Mouse (Mus musculus) forelimb bud, embryonic 11.5 days (tissue): ENCODE data around the gene Sntg2.

Source experiments
- DNase-seq: peaks from one replicate; pipeline ENCODE4 v3.0.0-alpha.2; 2012; ENCODE audit warnings: low read depth, low spot score

Sntg2 gene

DNA sequence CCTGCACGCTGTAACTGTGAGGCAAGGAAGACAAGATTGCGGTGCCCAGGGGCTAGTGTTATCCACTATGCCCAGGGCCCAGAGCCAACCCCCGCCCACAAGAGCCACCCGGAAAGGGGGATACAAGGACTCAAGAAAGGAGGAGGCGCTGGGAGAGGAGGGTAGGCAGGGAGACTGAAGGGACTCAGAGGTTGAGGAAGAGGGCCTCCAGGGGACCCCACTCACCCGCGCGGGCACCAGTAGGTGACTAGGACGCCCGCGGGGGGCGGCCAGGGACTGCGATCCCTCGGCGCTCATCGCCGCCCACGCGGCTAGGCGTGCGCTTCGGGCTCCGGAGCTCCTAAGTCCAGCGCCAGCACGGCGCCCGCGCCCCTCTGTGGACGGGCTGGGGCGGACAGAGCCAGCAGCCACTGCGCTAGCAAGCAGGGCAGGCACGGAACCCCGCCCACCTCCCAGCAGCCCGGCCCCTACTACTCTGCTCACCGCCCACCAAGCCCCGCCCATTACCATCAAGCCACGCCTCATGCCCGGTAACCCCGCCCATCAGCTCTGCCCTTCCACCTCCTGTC, at the start of gene Sntg2:
Gene Sntg2 (minus strand): TSS at position 443 of the 569 bp plus-strand sequence.
- peak; percentile 74 for DNase-seq

DNA sequence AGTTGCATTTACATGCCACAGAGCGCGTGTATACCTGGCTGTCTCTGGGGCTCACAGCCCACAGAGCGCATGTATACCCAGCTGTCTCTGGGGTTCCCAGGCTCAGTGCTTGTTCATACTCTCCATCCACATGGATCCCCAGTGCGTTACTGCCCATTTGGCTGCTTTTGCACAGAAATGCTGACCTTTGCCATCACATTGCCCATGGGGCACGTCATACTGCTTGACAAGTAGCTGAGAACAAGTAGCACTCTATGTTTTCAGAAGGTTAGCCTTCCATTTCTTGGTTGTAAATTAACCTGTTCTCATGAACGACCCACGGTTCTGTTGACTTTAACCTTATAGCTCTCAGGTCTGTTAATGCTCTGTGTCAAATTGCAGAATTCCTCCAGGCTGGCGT, 43.4 kb upstream of the Sntg2 start:
- DNase-seq, result no peak

DNA sequence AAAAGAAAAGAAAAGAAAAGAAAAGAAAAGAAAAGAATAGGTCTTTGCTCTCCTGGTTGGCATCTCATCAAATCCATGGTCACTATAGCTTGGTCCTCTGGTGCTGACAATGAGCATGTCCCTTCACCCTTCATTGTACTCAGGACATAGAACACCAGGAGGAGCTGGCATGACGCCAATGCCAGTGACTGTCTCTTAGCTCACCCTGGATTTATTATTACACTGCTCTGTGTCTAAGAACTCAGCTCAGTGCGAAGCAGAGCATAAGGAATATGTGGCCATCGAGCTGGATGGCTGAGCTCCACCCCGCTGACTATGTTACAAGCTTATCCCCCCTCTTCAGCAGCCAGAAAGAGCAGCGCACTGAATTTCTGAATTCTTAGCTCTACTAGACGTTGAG, 42.8 kb upstream of the Sntg2 start:
- no peak for DNase-seq

DNA sequence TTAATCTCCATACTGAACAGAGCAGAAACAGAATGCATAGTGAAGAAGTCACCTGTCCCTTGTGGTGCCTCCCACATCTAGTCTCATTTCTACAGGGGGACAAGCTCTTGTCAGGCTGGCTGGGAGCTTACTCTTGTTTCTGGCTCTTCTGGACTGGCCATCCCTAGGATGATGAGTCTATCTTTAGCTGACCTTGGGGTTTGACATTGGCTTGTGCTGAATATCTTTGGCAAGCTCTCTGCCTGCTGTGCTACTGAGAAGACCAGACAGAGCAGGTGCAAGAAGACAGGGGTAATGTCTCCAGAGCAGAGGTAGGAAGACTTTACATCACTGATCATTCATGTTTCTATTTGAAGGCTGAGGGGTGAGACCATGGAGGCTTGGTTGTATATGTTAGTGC, 29.5 kb upstream of the Sntg2 start:
- no peak for DNase-seq

DNA sequence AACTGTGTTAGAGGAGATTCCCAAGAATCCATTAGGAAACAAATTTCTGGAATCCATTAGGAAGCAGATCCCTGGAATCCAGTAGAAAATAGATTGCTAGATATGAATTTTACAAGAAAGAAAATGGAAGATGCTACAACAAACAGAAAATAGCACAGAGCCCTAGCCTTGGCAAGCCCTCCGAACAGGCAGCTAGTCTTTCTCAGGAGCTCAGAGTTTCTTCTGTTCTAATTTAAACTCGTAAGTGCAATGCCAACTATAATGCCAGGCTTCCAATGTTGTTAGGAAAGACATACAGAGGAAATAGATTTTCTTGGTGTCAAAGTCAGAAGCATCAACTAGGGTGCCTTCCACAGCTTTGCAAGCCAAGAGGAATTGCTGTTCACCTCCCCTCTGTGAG, 27.4 kb upstream of the Sntg2 start:
- no peak for DNase-seq

DNA sequence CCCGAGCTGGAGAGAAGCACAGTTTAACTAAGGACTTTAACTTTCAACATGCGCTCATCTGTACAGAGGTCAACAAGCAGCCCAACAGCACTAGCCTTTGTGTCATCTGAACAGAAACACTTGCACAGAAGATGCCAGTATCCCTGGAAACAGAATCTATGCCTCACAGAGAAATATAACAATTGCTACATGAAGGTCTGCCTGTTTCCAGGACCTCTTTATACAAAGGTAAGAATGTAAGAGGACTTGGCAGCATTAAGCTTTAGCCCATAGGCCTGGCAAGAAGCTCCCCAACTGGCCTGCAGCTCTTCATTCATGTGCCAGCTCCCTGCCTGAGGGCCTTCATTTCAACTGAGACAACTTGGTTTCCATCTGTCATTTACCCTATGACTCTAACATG, 26.9 kb upstream of the Sntg2 start:
- no peak for DNase-seq

DNA sequence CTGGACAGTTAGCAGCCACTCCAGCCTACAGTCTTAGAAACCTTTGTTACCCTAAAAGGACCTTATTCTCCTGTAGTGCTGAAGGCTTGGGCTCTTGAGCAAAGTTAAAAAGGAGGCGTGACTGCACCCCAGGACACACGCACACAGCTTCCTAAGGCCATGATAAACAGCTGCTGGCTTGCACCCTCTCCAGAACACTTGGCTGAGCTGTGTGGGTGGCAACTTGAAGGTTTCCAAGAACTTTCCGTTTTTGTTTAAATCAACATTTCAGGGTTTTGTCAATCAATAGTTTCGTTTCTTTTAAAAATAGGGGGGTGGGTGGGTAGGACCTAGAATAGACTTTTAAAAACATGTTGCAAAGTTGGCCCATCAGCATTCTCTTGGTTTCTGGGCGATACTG, 882 bp downstream of the Sntg2 start:
- no peak for DNase-seq

DNA sequence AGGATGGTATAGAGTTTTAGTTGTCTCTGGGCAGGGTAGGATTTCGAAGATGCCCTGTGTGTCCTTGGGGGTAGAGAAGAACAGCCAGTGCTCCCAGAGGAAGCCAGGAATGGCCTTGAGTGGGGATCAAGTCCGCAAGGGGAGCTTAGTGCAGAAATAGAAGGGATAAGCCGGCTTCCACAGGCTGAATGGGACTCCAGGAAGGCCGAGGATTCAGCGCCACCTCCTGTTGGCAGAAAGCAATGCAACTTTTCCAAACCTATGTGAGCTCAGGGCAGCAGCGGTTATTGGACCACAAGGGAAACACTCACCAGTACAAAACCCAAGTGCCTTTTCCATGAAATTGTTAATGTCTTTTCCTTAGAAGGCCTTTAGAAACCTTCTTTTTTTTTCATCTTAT, 3.4 kb downstream of the Sntg2 start:
- DNase-seq, result peak; percentile 76

DNA sequence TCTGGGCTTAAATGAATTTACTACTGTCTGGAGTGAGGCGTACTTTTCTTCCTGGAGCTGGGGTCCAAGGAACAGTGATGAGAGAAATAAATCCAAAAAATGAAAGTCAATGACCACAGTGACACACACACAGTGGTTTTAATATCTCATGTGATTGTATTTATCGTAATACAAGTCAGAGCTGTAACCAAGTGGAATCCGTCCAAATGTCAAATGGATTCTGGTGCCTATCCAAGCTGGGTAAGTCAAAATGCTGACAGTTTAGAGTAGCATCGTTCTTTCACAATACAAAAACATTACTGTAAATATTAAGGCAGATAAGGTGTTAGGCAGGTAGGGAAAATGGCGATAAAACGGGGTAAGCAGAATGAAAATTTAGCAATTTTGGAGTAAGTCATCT, 4.0 kb downstream of the Sntg2 start:
- no peak for DNase-seq

DNA sequence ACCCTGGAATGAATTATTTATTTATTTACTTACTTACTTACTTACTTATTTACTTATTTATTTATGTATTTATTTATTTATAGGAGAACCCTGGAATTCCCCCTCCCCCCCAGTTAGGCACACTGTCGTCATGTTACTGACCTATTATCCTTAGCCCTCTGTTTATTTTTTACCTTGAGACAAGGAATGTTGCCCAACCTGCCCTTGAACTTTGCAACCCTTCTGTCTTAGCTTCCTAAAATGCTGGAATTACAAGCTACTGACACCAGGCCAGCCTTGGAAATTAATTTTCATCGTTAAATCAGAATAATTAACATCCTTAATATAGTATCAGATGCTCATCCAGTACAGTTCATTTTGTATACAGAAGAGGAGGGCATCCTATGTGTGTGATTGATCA, 10.9 kb downstream of the Sntg2 start:
- no peak for DNase-seq

DNA sequence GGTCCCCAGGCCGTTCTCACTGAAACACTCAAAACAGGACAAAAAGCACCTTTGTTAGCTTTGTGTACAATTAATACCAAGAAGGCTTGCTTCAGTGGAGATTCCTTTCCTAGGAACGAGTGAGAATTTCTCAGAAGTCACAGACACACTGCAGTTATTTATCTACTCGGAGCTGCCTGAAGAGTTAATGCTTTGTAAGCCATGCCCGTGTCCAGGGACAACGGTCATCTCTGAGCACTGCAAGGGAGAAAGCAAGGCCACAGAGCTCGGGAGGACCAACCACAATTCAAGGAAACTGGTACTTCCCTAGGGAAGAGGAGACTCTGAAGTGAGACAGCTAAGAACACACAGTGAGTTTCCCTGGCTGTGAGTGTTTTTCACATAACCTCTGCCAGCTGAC, 15.5 kb downstream of the Sntg2 start:
- no peak for DNase-seq

DNA sequence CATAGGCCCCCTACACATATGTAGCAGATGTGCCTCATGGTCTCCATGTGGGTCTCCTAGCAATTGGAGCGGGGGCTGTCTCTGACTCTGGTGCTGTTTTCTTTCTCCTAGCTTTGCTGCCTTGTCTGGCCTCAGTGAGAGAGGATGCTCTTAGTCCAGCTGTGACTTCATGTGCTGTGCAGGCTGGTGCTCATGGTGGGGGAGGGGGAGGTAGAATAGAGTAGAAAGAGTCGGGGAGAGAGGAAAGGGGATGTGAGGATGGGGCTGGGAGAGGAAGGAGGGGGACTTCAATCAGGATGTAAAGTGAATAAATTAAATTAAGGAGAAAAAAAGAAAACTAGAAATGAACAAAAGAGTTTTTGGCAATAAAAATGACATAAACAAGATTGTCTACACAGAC, 20.8 kb downstream of the Sntg2 start:
- no peak for DNase-seq

DNA sequence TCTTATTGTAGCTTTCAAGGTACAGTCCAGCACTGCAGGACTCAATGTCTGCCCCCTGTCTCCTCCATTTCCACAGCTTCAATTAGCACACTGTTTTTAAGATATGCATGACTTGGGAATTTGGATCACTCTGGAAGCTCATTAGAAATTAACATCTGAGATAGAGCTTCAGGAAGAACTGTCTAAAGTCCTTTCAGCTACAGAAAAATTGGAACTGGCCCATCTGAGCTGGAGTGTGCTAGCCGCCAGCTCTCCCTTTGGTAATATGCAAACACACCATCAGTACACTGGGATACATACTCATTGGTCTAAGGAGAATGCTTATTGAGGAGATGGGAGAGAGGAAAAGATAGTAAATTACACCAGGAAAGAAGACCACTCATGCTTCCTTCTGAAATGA, 25.1 kb downstream of the Sntg2 start:
- no peak for DNase-seq

DNA sequence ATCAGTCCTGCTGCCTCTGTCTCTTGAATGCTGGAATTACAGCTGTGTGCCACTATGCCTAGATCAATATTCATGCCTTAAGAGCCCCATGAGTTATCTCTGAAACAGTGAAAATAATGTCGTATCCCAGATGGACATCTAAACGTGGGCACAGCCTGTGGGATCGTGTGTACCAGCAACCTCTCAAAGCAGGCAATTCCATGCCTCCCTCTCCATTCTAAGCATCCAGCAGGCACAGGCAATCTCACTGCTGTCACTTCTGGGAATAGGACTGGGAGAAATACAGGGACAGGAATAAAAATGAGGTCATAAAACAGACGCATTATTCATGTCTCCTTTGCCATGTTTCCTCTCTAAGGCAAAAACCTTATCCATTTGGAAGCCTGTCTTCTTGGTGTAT, 25.9 kb downstream of the Sntg2 start:
- no peak for DNase-seq

DNA sequence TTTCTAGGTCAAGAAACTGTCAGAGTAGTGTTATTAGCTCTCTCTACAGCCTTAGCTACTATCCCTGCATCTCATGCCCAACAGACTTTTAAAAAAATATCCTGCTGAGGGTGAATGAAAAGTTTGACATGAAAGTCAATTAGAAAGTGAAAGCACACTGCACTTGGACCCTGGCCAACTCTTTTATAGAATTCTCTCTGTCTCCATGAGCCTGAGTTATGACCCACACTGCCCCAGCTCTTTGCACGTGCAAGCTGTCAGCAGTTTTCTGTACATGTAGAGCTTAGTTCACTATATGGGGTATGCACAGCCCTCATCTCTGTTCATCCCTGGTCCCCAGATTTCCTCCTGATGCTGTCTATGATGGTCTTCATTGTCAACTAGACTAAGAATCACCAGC, 28.4 kb downstream of the Sntg2 start:
- DNase-seq, result peak; percentile 34

DNA sequence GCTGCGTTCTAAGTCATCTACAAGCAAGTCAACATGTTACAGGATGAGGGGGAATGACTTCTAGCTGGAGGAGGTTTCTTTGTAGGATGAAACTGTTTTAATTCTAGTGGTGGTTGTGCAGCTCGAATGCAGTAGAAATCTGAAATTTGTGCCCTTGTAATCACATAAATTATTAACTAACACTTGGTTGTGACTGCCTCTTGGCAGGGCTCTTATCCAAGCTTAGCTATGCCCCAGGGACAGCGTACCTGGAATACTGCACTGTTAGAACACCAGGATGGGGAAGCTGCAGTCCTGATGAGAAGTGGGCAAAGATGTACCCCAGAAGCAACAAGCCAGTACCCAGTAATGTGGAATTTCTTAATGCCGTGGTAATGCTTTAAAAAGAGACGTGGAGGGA, 36.9 kb downstream of the Sntg2 start:
- no peak for DNase-seq

DNA sequence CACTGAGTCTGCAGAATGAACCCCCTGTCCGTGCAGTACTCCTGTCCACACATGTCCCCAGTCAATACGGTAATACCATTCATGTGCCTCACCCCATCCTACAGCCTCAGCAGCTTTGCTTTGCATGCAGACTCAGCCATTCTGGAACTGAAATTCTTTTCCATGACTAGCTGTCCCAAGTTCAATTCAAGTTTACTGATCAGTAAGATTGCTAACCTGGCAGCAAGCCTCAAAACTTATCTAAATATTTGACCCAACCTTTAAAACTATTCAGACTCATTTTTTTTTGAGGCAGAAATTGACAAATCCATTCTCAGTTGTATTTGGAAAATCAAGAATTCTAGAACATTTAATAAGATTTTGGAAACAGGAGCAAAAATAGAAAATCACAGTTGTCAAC, 38.7 kb downstream of the Sntg2 start:
- no peak for DNase-seq

DNA sequence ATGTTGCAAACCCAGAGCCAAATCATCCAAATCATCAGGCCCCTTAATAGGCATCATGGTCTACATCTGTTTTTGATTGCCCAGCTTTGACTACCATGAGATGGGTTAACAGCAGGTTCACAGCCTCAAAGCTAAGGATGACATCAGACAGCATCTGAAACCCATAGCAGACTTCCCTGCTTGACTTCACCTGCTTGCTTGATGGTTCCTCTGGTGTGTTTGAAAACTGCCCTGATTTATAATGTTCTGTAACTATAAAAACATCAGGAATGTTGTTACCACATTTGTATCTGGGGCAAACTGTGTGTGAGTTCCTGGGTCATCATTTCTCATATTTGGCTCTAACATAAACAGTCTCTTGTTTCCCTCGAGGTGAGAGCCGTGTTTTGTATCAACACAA, 55.2 kb downstream of the Sntg2 start:
- peak; percentile 69 for DNase-seq

DNA sequence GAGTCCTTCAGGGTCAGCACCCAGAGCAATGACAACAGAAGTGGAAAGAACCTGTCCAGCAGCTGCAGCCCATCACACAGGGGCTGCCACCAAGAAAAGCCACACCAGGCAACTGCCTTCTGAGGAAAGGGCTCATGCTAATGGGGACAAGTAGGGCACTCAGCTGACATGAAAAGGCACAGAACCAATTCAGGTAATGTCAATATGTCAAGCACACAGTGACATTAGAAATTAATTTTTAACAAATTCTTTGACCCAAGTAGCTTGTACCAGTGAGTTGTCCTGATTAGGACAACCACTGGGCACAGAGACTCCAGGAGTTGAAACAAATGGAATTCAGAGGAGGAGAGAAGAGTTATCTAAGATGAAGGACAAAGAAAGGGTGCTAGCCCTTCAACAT, 60.2 kb downstream of the Sntg2 start:
- DNase-seq, result no peak

DNA sequence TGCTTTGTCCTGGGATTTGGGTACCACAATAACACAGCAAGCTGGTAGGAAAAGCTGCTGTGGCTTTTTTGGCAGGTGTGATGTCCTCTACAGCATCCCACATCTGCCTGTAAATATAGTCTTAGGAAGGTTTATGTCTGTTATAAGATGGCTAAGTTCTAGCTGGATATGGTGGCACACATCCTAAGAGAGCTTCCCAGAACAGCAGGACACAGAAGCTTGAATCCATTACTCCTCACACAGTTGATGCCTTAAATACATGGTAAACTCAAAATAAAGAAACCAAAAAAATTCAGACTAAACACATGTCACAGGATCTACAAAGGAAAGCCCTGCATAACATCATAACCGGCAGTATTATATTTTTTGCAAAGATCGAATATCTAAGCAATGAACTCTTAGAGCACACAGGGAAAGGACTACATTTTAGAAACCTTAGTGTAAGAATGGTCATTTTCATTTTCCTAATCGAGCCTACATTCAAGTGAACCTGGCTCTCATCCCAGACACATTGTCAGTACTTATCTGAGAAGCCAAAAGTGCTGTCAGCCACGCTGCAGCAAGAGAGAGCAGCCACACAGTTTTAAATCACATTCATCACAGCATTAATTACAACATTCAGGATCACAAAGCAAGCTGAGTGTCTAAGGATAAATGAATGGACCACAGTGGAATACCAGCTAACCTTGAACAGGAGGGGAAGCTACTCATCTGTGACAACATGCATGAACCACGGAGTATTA, 64.8 kb downstream of the Sntg2 start:
- no peak for DNase-seq

DNA sequence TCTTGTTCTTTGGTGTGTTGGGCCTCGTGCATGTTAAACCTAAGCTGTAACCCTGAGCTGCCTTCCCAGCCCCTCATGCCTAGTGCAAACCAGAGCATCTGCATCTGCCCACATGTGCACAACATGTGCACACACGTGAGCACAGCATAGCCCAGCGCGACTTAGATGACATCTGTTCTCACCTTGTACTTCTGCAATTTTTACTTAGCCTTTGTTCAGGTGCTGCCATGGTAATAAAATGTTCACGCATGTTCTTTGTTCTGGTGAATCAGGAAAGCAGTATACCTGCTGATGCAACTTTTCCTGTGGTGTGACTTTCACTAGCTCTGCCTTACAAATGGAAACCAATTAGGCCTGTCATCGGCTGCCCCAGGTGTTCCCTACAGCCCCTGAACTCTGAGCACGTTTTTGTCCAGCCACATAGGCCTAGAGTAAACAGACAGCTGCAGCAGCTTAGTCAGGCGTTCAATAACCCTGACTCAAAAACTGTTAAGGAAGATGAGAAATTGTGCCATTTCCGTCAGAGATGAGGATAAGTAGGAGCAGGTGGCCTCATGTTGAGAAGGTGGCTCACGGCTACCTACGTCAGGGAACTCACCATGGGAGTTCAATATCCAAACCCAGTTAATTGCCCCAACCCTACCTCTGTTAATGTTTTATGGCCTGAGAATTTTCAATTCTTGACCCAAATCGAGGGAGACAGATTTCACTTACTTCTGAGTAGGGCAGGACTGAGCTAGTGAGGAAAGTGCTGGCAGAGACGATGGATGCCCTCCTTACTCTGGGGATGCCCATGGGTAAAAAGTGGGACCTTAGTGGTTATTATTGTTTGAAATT, 80.2 kb downstream of the Sntg2 start:
- DNase-seq, result peak; percentile 84

DNA sequence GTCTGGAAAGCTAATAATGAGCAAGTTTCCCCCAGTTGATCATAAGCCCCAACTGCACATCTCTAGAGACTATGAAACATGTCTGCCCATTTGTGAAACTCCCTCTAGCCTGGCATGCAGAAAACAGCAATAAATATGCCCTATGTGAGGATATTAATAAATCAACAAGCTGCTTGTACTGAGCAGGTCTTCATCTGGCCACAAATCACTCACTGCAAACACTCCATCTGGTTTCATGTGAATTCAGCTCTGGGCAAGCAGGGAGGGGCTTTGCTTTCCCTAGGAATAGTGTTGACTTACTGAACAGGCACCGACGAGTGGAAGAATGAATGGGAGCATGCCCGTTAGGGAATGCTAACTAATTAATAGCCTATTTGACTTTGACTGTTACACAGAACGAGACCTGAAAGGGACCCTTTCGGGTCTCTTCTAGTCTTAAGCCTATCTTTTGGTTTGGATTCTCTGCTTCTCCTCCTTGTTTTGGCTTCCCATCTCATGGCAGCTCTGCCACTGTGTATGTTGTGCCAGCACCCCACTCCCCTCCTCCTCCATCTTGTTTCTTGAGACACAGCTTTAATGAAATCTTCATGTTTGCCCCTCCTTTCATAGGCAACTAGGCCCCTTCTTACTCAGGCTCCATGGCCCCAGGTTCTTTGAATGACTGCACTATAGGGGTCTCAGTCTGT, 86.1 kb downstream of the Sntg2 start:
- peak; percentile 69 for DNase-seq
